Mouse (Mus musculus) gonadal fat pad, adult 2 months (tissue): ENCODE measurements around the gene Atp2b1. TPM values are rescaled to one million over a fixed set of nuclear protein-coding genes. Genes with fewer than 3 reads are reported as not detected.

ENCODE experiments used
- DNase-seq: peaks from one replicate; pipeline ENCODE4 v3.0.0-alpha.2; 2012; ENCODE audit warnings: low read depth
- polyA plus RNA-seq: library from polyadenylated mRNA; depleted of rRNA; stranded (reverse); fragments of >200 nt; gene quantifications from 2 replicates; pipeline ENCODE4 v1.2.3, GENCODE M21; 2012; rRNA removed

Atp2b1 gene
- polyA plus RNA-seq, 1 experiment = 25.6 TPM

GRCm38 (mm10) chr10:99033830-99034828 lies 119.9 kb downstream of the Atp2b1 start:
- no peak for DNase-seq

- DNase-seq = no peak
Measured at GRCm38 (mm10) chr10:99037185-99038065, 123.2 kb downstream of the Atp2b1 start.

GRCm38 (mm10) chr10:99038866-99039265 lies 124.7 kb downstream of the Atp2b1 start:
- no peak for DNase-seq

- no peak for DNase-seq
Measured at GRCm38 (mm10) chr10:99040171-99040570, 126.0 kb downstream of the Atp2b1 start.

GRCm38 (mm10) chr10:99046756-99047550 lies 132.7 kb downstream of the Atp2b1 start:
- DNase-seq = peak; percentile 45

DNA sequence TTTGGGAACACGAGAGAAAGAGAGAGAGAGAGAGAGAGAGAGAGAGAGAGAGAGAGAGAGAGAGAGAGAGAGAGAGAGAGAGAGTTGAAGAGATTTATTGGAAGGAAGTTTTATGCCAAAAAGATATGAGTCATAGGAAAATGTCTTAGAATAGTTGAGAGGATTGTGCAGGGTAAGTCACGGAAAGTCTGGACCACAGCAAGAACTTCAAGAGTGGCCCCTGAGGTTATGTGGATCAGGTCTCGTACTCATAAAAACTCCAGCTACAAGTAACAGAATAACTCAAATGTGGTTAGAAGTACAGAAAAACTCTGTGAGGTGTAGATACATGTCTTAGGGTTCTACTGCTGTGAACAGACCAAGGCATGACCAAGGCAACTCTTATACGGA lies 133.3 kb downstream of the Atp2b1 start:
- DNase-seq = no peak

DNA sequence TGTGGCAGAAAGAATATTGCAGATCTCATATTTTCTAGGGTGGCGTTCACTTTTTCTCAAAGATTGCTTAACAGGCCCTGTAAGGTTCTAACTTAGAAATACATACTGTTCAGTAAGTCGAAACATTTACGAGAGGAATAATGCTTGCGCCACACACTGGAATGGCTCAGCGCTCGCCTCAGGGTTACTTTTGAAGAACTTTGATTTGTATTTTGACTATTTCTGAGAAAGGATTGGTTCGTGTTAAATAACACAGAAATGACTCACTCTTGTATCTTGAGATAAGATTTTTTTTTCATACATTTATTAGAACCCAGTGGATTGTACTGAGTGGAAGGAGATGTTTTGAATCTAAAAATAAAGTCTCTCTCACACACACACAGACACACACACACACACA lies 135.9 kb downstream of the Atp2b1 start:
- no peak for DNase-seq

DNA sequence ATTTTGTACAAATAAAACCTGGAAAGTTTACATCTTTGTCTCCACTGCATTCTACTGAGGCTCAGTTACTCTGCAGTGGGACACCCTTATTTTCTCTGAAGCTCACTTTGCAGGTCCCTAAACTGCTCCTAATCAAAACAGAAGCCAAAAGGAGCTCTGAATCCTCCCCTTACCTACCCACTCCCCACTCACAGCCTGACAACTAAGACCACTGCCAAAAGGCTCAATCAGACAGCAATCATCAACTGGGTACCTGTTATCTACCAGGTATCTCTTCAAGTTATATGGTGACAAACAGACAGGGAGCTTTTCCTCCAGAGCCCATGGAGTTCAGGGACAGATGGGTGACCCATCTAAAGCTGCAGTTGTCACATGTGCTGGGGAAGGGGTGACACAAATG lies 138.9 kb downstream of the Atp2b1 start:
- no peak for DNase-seq

- DNase-seq = no peak
Measured at GRCm38 (mm10) chr10:99060588-99060987, 146.4 kb downstream of the Atp2b1 start.

GRCm38 (mm10) chr10:99061418-99061817 lies 147.2 kb downstream of the Atp2b1 start:
- no peak for DNase-seq

DNA sequence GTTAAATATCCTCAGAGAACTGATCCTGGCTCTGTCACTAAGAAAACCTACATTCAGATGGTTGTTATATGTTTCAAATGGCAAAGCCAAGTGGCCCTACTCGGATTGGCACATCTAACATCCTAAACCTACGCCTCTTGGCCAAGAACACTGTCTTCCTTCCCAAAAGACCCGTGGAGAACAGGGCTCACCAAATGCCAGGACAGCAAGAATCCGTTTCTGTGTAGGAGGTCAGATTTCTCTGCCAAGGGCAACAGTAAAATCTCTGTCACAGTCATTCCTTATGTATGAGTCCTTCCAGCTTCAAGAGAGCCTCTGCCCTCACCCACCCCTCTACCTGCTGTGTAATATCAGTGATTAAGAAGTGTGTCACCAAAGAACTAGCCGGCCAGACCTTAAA lies 148.3 kb downstream of the Atp2b1 start:
- DNase-seq = peak; percentile 89

Other genes with a start within 250 kb of the Atp2b1 start
- 5.3 and 5.9 TPM in 2 replicates for gene Poc1b, start 192.6 kb downstream of the Atp2b1 start, polyA plus RNA-seq
- gene Galnt4, start 193.8 kb downstream of the Atp2b1 start, polyA plus RNA-seq = 2.4 and 4.6 TPM in 2 replicates
- not detected in 2 replicates for gene Phxr2, start 211.9 kb downstream of the Atp2b1 start, polyA plus RNA-seq